Mouse (Mus musculus): ENCODE measurements around the gene Pebp1. TPM values are rescaled to one million over a fixed set of nuclear protein-coding genes. Genes with fewer than 3 reads are reported as not detected.
A peak's percentile ranks its signal among the peaks of the same experiment; 100 is the strongest.

The Pebp1 gene
- polyA plus RNA-seq, 1 experiment from 2014 or later: 649 TPM

GRCm38 (mm10) chr5:117278809-117279668 is 8.4 kb downstream of the Pebp1 start:
- Histone ChIP-seq H3K27ac (ENCODE audit: low read length) (peak overlapping the region; percentile 40), H3K4me2 (ENCODE audit: low read depth, low read length) (no peak overlapping the region), H3K9me3 (ENCODE audit: control insufficient read depth, low read length) (no peaks in the 10 kb centered on the region), H3K4me3 (ENCODE audit: low read length) (no peak overlapping the region), H3K27me3 (ENCODE audit: control insufficient read depth, insufficient read depth, low read depth, low read length) (no peaks in the 10 kb centered on the region), H3K9ac (ENCODE audit: low read length) (no peak overlapping the region), H3K36me3 (ENCODE audit: control insufficient read depth, insufficient read depth, low read length) (peaks cover 12% of the 10 kb centered on the region), H3K4me1 (replicated peaks; ENCODE audit: control insufficient read depth, insufficient read depth, low read length) (peaks cover 6% of the 10 kb centered on the region)
- 64% methylated on average over 15 of the region's 15 CpGs for WGBS
- ATAC-seq (ENCODE audit: low read depth): peak; percentile 71

GRCm38 (mm10) chr5:117277784-117278183 is 9.6 kb downstream of the Pebp1 start:
- H3K9ac ChIP-seq (ENCODE audit: low read length): no peak overlapping the region
- no peaks in the 10 kb centered on the region for H3K9me3 ChIP-seq (ENCODE audit: control insufficient read depth, low read length)
- no peak for ATAC-seq (ENCODE audit: low read depth)
- no peak overlapping the region for H3K4me2 ChIP-seq (ENCODE audit: low read depth, low read length)
- no peak overlapping the region for H3K4me3 ChIP-seq (ENCODE audit: low read length)
- peaks cover 7% of the 10 kb centered on the region for H3K36me3 ChIP-seq (ENCODE audit: control insufficient read depth, insufficient read depth, low read length)
- H3K4me1 ChIP-seq (replicated peaks; ENCODE audit: control insufficient read depth, insufficient read depth, low read length): peaks cover 6% of the 10 kb centered on the region
- no peaks in the 10 kb centered on the region for H3K27me3 ChIP-seq (ENCODE audit: control insufficient read depth, insufficient read depth, low read depth, low read length)
- WGBS: 92% methylated on average over 6 of the region's 6 CpGs
- no peak overlapping the region for H3K27ac ChIP-seq (ENCODE audit: low read length)

- Histone ChIP-seq H3K27me3 (ENCODE audit: control insufficient read depth, insufficient read depth, low read depth, low read length) (no peaks in the 10 kb centered on the region), H3K9ac (ENCODE audit: low read length) (no peak overlapping the region), H3K9me3 (ENCODE audit: control insufficient read depth, low read length) (no peaks in the 10 kb centered on the region), H3K27ac (ENCODE audit: low read length) (no peak overlapping the region), H3K4me1 (replicated peaks; ENCODE audit: control insufficient read depth, insufficient read depth, low read length) (peaks cover 6% of the 10 kb centered on the region), H3K36me3 (ENCODE audit: control insufficient read depth, insufficient read depth, low read length) (no peaks in the 10 kb centered on the region), H3K4me3 (ENCODE audit: low read length) (no peak overlapping the region), H3K4me2 (ENCODE audit: low read depth, low read length) (no peak overlapping the region)
- 56% methylated on average over 5 of the region's 5 CpGs for WGBS
- no peak for ATAC-seq (ENCODE audit: low read depth)
These were observed 12.6 kb downstream of the Pebp1 start for GRCm38 (mm10) chr5:117274817-117275216.

- no peaks in the 10 kb centered on the region for H3K36me3 ChIP-seq (ENCODE audit: control insufficient read depth, insufficient read depth, low read length)
- H3K9me3 ChIP-seq (ENCODE audit: control insufficient read depth, low read length): no peaks in the 10 kb centered on the region
- 90% methylated on average over 14 of the region's 14 CpGs for WGBS
- no peaks in the 10 kb centered on the region for H3K27me3 ChIP-seq (ENCODE audit: control insufficient read depth, insufficient read depth, low read depth, low read length)
- no peak overlapping the region for H3K9ac ChIP-seq (ENCODE audit: low read length)
- no peak overlapping the region for H3K4me2 ChIP-seq (ENCODE audit: low read depth, low read length)
- H3K4me1 ChIP-seq (replicated peaks; ENCODE audit: control insufficient read depth, insufficient read depth, low read length): no peaks in the 10 kb centered on the region
- no peak overlapping the region for H3K4me3 ChIP-seq (ENCODE audit: low read length)
- no peak for ATAC-seq (ENCODE audit: low read depth)
- no peak overlapping the region for H3K27ac ChIP-seq (ENCODE audit: low read length)
These were observed 15.5 kb downstream of the Pebp1 start for GRCm38 (mm10) chr5:117271945-117272344.

DNA sequence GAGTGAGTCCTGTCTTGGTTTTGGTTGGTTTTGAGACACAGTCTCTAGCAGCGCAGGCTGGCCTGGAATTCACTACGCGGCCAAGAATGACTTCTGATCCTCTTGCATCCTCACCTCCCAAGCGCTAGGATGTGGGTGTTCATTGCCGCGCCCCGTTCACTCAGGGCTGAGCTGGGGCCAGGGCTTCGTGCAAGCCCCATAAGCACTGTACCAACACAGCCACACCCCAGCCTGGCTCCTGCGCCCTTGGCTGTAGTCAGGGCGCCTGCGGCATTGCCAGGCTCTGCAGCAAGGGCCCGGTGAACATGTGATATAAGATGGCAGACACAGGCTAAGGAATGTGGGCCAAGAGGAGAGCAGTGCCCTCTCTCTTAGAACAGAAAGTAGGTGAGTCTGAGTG is 18.0 kb downstream of the Pebp1 start:
- Histone ChIP-seq H3K9me3 (ENCODE audit: control insufficient read depth, low read length) (no peaks in the 10 kb centered on the region), H3K27ac (ENCODE audit: low read length) (no peak overlapping the region), H3K4me3 (ENCODE audit: low read length) (no peak overlapping the region), H3K9ac (ENCODE audit: low read length) (no peak overlapping the region), H3K4me1 (replicated peaks; ENCODE audit: control insufficient read depth, insufficient read depth, low read length) (no peaks in the 10 kb centered on the region), H3K4me2 (ENCODE audit: low read depth, low read length) (no peak overlapping the region), H3K36me3 (ENCODE audit: control insufficient read depth, insufficient read depth, low read length) (peaks cover 3% of the 10 kb centered on the region; the same call in 1 of the 2 replicates), H3K27me3 (ENCODE audit: control insufficient read depth, insufficient read depth, low read depth, low read length) (no peaks in the 10 kb centered on the region)
- WGBS: 92% methylated on average over 12 of the region's 12 CpGs
- no peak; the same call in 1 of the 2 replicates for ATAC-seq (ENCODE audit: low read depth)

DNA sequence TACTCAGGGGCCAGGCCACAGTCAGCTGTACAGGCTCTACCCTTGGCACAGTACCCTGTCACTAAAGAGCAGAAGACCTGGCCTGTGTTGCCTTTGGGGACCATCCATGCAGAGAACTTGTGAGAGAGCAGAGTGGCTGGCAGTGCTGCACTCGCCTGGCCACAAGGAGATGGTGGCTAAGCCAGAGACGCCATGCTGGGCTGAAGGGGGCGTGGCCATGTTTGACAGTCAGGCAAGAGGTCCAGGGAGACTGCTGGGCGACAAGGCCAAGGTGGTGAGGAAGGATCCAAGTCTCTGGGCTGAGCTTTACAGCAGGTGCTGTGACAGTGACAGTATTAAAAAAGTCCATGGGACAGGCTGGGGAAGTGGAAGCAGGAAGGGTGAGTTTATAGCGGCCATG is 18.7 kb downstream of the Pebp1 start:
- 46% methylated on average over 5 of the region's 5 CpGs for WGBS
- Histone ChIP-seq H3K27ac (ENCODE audit: low read length) (no peak overlapping the region), H3K9me3 (ENCODE audit: control insufficient read depth, low read length) (peaks cover 1% of the 10 kb centered on the region; the same call in 1 of the 2 replicates), H3K27me3 (ENCODE audit: control insufficient read depth, insufficient read depth, low read depth, low read length) (no peaks in the 10 kb centered on the region), H3K9ac (ENCODE audit: low read length) (no peak overlapping the region), H3K4me2 (ENCODE audit: low read depth, low read length) (no peak overlapping the region), H3K36me3 (ENCODE audit: control insufficient read depth, insufficient read depth, low read length) (peaks cover 5% of the 10 kb centered on the region), H3K4me1 (replicated peaks; ENCODE audit: control insufficient read depth, insufficient read depth, low read length) (no peaks in the 10 kb centered on the region), H3K4me3 (ENCODE audit: low read length) (no peak overlapping the region)
- ATAC-seq (ENCODE audit: low read depth): no peak

- Histone ChIP-seq H3K4me3 (ENCODE audit: low read length) (no peak overlapping the region), H3K36me3 (ENCODE audit: control insufficient read depth, insufficient read depth, low read length) (peaks cover 12% of the 10 kb centered on the region), H3K4me1 (replicated peaks; ENCODE audit: control insufficient read depth, insufficient read depth, low read length) (no peaks in the 10 kb centered on the region), H3K27me3 (ENCODE audit: control insufficient read depth, insufficient read depth, low read depth, low read length) (no peaks in the 10 kb centered on the region), H3K9ac (ENCODE audit: low read length) (no peak overlapping the region), H3K9me3 (ENCODE audit: control insufficient read depth, low read length) (peaks cover 3% of the 10 kb centered on the region; the same call in 1 of the 2 replicates), H3K27ac (ENCODE audit: low read length) (no peak overlapping the region), H3K4me2 (ENCODE audit: low read depth, low read length) (no peak overlapping the region)
- 62% methylated on average over 14 of the region's 14 CpGs for WGBS
- no peak for ATAC-seq (ENCODE audit: low read depth)
These were observed 19.5 kb downstream of the Pebp1 start for GRCm38 (mm10) chr5:117267913-117268312.

- peaks cover 12% of the 10 kb centered on the region for H3K36me3 ChIP-seq (ENCODE audit: control insufficient read depth, insufficient read depth, low read length)
- H3K4me3 ChIP-seq (ENCODE audit: low read length): no peak overlapping the region
- no peak overlapping the region for H3K9ac ChIP-seq (ENCODE audit: low read length)
- WGBS: 34% methylated on average over 5 of the region's 5 CpGs
- H3K4me1 ChIP-seq (replicated peaks; ENCODE audit: control insufficient read depth, insufficient read depth, low read length): no peaks in the 10 kb centered on the region
- no peak overlapping the region for H3K4me2 ChIP-seq (ENCODE audit: low read depth, low read length)
- ATAC-seq (ENCODE audit: low read depth): no peak
- H3K9me3 ChIP-seq (ENCODE audit: control insufficient read depth, low read length): peaks cover 3% of the 10 kb centered on the region; the same call in 1 of the 2 replicates
- H3K27ac ChIP-seq (ENCODE audit: low read length): no peak overlapping the region
- no peaks in the 10 kb centered on the region for H3K27me3 ChIP-seq (ENCODE audit: control insufficient read depth, insufficient read depth, low read depth, low read length)
These were observed 22.7 kb downstream of the Pebp1 start for GRCm38 (mm10) chr5:117264701-117265100.

DNA sequence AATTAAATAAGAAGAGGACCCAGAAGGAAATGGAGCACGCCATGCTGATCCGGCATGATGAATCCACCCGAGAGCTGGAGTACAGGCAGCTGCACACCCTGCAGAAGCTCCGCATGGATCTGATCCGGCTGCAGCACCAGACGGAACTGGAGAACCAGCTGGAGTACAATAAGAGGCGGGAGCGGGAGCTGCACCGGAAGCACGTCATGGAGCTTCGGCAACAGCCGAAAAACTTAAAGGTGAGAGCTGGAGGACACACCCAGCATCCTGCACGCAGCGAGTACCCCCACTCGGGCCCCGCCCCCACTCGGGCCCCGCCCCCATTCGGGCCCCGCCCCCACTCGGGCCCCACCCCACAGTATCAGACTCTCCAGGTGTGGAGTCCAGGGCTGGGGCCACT is 23.9 kb downstream of the Pebp1 start:
- Histone ChIP-seq H3K36me3 (ENCODE audit: control insufficient read depth, insufficient read depth, low read length) (peaks cover 12% of the 10 kb centered on the region), H3K4me3 (ENCODE audit: low read length) (no peak overlapping the region), H3K4me2 (ENCODE audit: low read depth, low read length) (no peak overlapping the region), H3K27me3 (ENCODE audit: control insufficient read depth, insufficient read depth, low read depth, low read length) (no peaks in the 10 kb centered on the region), H3K9me3 (ENCODE audit: control insufficient read depth, low read length) (peaks cover 3% of the 10 kb centered on the region; the same call in 1 of the 2 replicates), H3K4me1 (replicated peaks; ENCODE audit: control insufficient read depth, insufficient read depth, low read length) (no peaks in the 10 kb centered on the region), H3K27ac (ENCODE audit: low read length) (no peak overlapping the region), H3K9ac (ENCODE audit: low read length) (no peak overlapping the region)
- no peak for ATAC-seq (ENCODE audit: low read depth)
- WGBS: 79% methylated on average over 21 of the region's 21 CpGs

Measured in lung, embryonic 16.5 days (tissue).